In the genomic region with DNA sequence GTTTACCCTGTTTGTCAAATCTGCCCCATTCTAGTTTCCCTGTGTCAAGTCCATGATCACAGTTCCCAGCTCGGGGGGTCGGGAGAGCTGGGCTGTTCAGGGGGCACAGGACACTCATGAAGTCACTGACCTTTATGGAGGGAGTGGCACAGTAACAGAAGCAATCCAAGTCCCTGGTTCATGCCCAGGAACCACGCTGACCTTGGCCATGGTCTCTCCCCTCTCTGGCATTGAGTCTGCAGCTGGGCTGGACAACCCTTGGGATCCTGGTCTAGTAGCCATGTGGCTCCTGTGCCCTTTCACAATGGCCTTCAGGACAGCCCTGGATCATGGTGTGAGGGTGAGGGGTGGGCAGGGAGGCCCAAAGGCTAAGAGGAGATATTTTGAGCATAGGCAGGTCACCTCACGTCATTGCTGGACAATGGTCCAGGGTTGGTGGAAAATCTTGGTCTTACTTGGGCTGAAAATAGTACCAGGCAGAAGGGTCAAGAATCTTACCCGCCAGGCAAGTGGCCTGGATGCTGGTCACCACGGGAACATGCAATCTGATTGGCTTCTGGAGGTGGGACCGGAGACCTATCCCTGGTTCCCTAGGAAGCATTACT, we compare ENCODE assay signal across 16 mouse cellular contexts. TPM values are rescaled to one million over a fixed set of nuclear protein-coding genes. Genes with fewer than 3 reads are reported as not detected.
DNase-seq lines count a peak whose midpoint lies in the region.
"Had no signal": no experiment of that assay in that cellular context is flagged by ENCODE, and none has a peak within 500 bp of the region (broad histone marks: within the 10 kb centered on the region; RNA-seq: fewer than 3 reads in every experiment).

No protein-coding gene starts in this region.

- H3K4me1 ChIP-seq in heart, embryonic 10.5 days: peaks cover 28% of the 10 kb centered on the region

- no peaks in the 10 kb centered on the region for H3K9me3 ChIP-seq in heart, embryonic 10.5 days
- H3K9me3 ChIP-seq: embryonic facial prominence, embryonic 10.5 days; forebrain, embryonic 13.5 days; hindbrain, embryonic 12.5 days had no signal

- peaks cover 37% of the 10 kb centered on the region for H3K27me3 ChIP-seq in heart, embryonic 10.5 days (ENCODE audit: insufficient read depth, poor library complexity, severe bottlenecking)
- H3K27me3 ChIP-seq: forebrain, embryonic 13.5 days; hindbrain, embryonic 12.5 days had no signal

- H3K27ac ChIP-seq in heart, embryonic 10.5 days: 0 out of 2 replicates have a peak overlapping the region, but pooled peaks have one; percentile 11
- H3K27ac ChIP-seq: embryonic facial prominence, embryonic 10.5 days; forebrain, embryonic 13.5 days; hindbrain, embryonic 12.5 days had no signal

- WGBS in heart, embryonic 10.5 days: 71% methylated on average over 7 of the region's 7 CpGs

- H3K4me3 ChIP-seq in heart, embryonic 10.5 days: no peak overlapping the region
- H3K4me3 ChIP-seq: embryonic facial prominence, embryonic 10.5 days; forebrain, embryonic 13.5 days; hindbrain, embryonic 12.5 days had no signal

- H3K36me3 ChIP-seq in heart, embryonic 10.5 days: no peaks in the 10 kb centered on the region
- H3K36me3 ChIP-seq: embryonic facial prominence, embryonic 10.5 days; hindbrain, embryonic 12.5 days had no signal

- DNase-seq in adrenal gland, adult 2 months: peak; percentile 73
- no peak for DNase-seq in adrenal gland, adult 8-10 months
- DNase-seq in gastrocnemius, postnatal 25 days: peak; percentile 61
- DNase-seq in gastrocnemius, postnatal 36 days: no peak
- no peak for DNase-seq in heart, embryonic 10.5 days (ENCODE audit: low spot score)
- DNase-seq in heart, postnatal 4 days: no peak
- peak; percentile 59 for DNase-seq in adrenal gland, postnatal 25 days
- DNase-seq in cerebellum, adult 11 months: no peak
- DNase-seq: cerebellum, adult 18-20 months; heart, postnatal 36 days; kidney, adult 8-10 months had no signal

- intact Hi-C loops in gastrocnemius, postnatal 36 days (cut with DNase I): no loop called here

RNA-seq across cellular contexts. Expression of gene P2ry2, which starts 17.3 kb away (rescaled TPM):
- 1 to 10 TPM; 1.9 to 5.0 TPM for total RNA-seq in adrenal gland, adult 2 months (2021)
- 3.8 and 4.8 TPM in 2 replicates for polyA plus RNA-seq in adrenal gland, adult 2 months (2012; rRNA removed)
- total RNA-seq in adrenal gland, adult 8-10 months (2022): 1 to 10 TPM; 1.4 to 6.4 (median 3.0) TPM
- total RNA-seq in gastrocnemius, postnatal 25 days (2021): 10 to 100 TPM; 34.3 to 43.7 TPM
- total RNA-seq in gastrocnemius, postnatal 36 days (2021): 10 to 100 TPM; 29.6 to 44.9 TPM
- 1.0 and 1.1 TPM in 2 replicates for polyA plus RNA-seq in heart, embryonic 10.5 days (2016; fragmentation: Nextera tagmentation; extraction: Ambion mirVana)
- 10 to 100 TPM; 10.6 to 12.2 TPM for total RNA-seq in heart, postnatal 4 days (2021)
- 1.2 and 2.3 TPM in 2 replicates for total RNA-seq in adrenal gland, postnatal 25 days (2021)
- polyA plus RNA-seq: forebrain, embryonic 13.5 days; inflammation-experienced regulatory T-cells, adult 6 months had no signal

RNA-seq across cellular contexts. Expression of gene P2ry6, which starts 20.9 kb away (rescaled TPM):
- 10 to 100 TPM in 1 of 2 experiments, 1 to 10 TPM in 1; 5.3 to 12.6 TPM for total RNA-seq in adrenal gland, adult 2 months (2021)
- polyA plus RNA-seq in adrenal gland, adult 2 months (2012; rRNA removed): 32.3 and 34.3 TPM in 2 replicates
- total RNA-seq in adrenal gland, adult 8-10 months (2022): 1 to 10 TPM; 5.4 to 9.5 (median 6.5) TPM
- total RNA-seq in gastrocnemius, postnatal 25 days (2021): 1 to 10 TPM; 1.4 to 1.9 TPM
- total RNA-seq in gastrocnemius, postnatal 36 days (2021): 1 to 10 TPM; 1.1 TPM
- polyA plus RNA-seq in heart, embryonic 10.5 days (2016; fragmentation: Nextera tagmentation; extraction: Ambion mirVana): 0.97 and 1.2 TPM in 2 replicates
- 1 to 10 TPM; 2.5 to 2.6 TPM for total RNA-seq in heart, postnatal 4 days (2021)
- 5.8 and 9.5 TPM in 2 replicates for total RNA-seq in adrenal gland, postnatal 25 days (2021)
- total RNA-seq: MEL had no signal

Comparison
In these comparisons a context has a peak if more than half of its experiments do, and no peak if none do; other contexts are left out.
1. DNase-seq: peak in adrenal gland, adult 2 months (single experiment), gastrocnemius, postnatal 25 days (single experiment) and adrenal gland, postnatal 25 days (single experiment); none in adrenal gland, adult 8-10 months (single experiment), gastrocnemius, postnatal 36 days (0 of 2), heart, embryonic 10.5 days (single experiment), heart, postnatal 4 days (single experiment) and cerebellum, adult 11 months (single experiment).